Mouse (Mus musculus) liver, adult 2 months (tissue): ENCODE data around the gene Ankrd50.

ENCODE experiments used
- CTCF ChIP-seq: fragments of 200-500 bp; IDR thresholded peaks from 2 replicates; pipeline ENCODE4 v1.5.1; 2011; ENCODE audit warnings: low read depth, low read length, control low read depth
- POLR2A ChIP-seq: fragments of 200-500 bp; IDR thresholded peaks from 2 replicates; pipeline ENCODE4 v1.6.1; 2011; ENCODE audit warnings: low read length, control low read depth; ENCODE audit not compliant: insufficient read depth; ENCODE audit errors: extremely low read depth

GRCm38 (mm10) chr3:38436596-38436995, 48.0 kb downstream of the Ankrd50 start:
- TF ChIP-seq CTCF (no peak), POLR2A (no peak)
